Mouse (Mus musculus): ENCODE data around the gene Txk.

GRCm38 (mm10) chr5:72769841-72770240 is 17.3 kb upstream of the Txk start:
- TF ChIP-seq CTCF (conservative IDR thresholded peaks at IDR 0.05; ENCODE audit: low read length): no peak
- TF ChIP-seq POU5F1 (IDR thresholded peaks at IDR 0.05; ENCODE audit: borderline replicate concordance, low read length): no peak
- TF ChIP-seq NANOG (IDR thresholded peaks at IDR 0.05; ENCODE audit: borderline replicate concordance, low read length): no peak

Data from E14TG2a.4 (cell line).